Mouse (Mus musculus) left cerebral cortex, adult 8-10 months (tissue): ENCODE measurements around the gene Slc22a3. TPM values are rescaled to one million over a fixed set of nuclear protein-coding genes. Genes with fewer than 3 reads are reported as not detected.

ENCODE experiments used
- DNase-seq, 2 experiments: peaks; one replicate each; pipeline ENCODE4 v3.0.0; 2022; ENCODE audit warnings: low spot score in 2 of 2
- total RNA-seq, 4 experiments: library from RNA; stranded (reverse); gene quantifications; 2 replicates each; pipeline ENCODE4 v1.2.4; 2022

Gene Slc22a3
- total RNA-seq, result 1 to 10 TPM; 2.6 to 3.5 (median 3.1) TPM

- DNase-seq, result no peak
These were observed at the start of gene Slc22a3 for GRCm38 (mm10) chr17:12507654-12508204. Gene Slc22a3 (minus strand): TSS chr17:12507704.

- no peak for DNase-seq
These were observed 27.0 kb upstream of the Slc22a3 start for GRCm38 (mm10) chr17:12534353-12535145.

GRCm38 (mm10) chr17:12532115-12532514, 24.6 kb upstream of the Slc22a3 start:
- no peak for DNase-seq

DNA sequence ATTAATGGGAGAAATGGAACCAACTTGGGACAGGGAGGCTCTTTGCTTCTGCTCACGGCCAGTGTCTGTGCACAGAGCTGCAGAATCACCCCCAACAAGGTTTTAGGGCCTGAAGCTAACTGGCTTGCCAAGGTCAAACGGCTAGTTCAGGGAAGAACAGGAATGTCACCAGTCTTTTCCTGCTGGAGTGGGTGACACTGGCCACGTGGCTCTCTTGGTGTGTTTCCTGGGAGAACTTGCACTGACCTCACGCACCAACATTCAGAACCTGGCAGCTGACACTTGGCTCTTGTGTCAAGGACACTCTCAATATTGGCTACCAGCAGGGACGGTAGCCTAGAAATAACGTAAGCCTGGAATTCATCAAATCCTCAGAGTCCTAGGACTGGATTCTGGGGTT, 22.6 kb upstream of the Slc22a3 start:
- no peak for DNase-seq

- no peak for DNase-seq
These were observed 22.0 kb upstream of the Slc22a3 start for GRCm38 (mm10) chr17:12529384-12529985.

DNA sequence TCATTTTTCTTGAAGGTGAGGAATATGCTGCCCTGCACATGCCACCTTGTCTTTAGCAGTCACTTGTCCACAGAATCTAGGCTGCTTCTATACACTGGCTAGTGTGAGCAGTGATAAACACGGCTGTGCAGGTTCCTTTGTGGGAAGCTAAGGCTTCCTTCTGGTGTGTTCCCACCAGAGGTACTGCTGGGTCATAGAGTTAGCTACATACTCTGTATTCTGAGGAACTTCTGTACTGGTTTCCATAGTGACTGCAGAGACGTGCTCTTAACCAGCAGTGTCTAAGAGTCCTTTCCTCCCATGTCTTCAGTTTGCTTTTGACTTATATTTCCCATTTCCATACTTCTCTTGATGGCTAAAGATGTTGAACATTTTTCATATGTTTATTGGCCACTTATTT, 11.6 kb upstream of the Slc22a3 start:
- DNase-seq, result no peak

- no peak for DNase-seq
These were observed 10.7 kb upstream of the Slc22a3 start for GRCm38 (mm10) chr17:12518194-12518593.

DNA sequence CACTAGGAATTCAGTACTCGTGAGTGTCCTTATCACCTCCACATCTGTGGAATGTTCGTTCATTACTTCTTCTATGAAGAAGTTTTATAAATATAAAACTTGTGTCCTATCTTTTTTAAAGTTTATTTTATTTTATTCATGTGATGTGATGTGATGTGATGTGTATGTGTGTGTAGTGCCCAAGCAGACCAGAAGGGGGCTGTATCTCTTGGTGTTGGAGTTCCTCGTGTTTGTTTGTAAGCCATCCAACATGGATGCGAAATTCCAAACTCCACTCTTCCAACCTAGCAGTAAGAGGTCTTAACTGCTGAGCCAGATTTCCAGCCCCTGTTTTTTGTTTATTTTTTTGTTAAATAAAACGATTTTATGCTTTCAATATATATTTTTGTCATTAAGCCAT, 6.5 kb upstream of the Slc22a3 start:
- DNase-seq, result no peak

DNA sequence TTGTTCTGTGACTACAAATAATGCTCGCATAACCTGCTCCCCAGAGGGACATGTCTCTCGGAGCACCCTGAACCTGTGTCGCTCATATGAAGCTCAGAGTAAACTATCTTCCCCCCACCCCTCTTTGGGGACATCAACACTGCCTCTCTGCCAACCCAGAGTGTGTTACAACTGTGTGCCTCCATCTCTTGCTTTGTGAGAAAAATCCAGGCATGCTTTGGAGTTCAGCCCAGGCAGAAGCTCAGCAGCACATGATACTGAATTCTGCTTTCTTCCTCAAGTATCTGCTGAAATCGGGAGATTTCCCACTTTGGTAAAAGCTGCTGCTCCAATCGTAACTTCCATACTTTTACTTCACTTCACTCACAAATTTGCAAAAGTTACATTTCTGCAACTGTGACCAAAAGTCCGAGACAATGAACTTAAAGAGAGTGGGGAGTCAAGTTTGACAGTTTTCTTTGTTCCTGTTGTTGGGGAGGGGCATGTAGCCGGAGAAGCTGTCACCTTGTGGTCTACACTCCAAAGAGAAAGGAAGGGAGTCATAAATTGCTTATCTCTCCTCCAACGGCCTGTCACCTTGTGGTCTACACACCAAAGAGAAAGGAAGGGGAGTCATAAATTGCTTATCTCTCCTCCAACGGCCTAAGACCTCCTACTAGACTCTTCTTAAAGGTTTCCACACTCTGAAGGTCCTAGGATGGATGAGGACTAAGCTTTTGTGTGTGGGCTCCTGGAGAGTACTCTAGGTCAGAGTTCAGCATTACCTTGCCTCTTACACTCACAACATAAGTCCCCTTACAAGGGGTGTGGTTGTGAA, 5.8 kb upstream of the Slc22a3 start:
- DNase-seq, result no peak

GRCm38 (mm10) chr17:12511193-12511592, 3.7 kb upstream of the Slc22a3 start:
- DNase-seq, result no peak

GRCm38 (mm10) chr17:12508376-12508775, 872 bp upstream of the Slc22a3 start:
- no peak for DNase-seq

DNA sequence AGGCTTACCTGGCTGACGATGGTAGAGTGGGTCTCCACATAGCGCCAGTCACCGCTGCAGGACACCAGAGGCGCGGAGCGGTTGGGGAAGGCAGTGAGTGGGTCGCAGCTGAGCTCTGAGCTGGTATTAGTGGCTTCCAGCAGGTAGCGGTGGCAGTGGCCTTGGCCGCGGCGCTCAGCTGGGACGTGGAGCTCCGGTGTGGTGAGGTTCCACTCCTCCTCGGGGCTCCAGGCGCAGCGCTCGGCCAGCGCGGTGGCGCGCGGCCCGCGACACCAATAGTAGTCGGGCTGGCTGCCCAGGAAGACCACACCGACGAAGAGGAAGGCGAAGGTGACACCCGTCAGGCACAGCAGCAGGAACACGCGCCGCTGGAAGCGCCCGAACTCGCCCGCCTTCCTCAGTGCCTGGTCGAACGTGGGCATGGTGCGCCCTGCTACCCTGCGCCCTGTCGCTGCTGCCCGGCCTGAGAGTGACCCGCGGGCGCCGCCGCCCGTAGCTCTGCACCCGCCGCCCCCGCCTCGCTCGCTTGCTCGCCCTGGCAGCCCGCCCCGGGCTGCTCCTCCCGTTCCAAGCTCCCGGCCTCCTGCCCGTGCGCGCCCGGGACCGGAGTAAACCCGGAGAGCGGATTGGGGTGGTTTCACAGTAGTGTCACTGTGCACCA, 471 bp downstream of the Slc22a3 start:
- peak in 1 of 2 experiments; percentile 12 for DNase-seq

- no peak for DNase-seq
These were observed 1.8 kb downstream of the Slc22a3 start for GRCm38 (mm10) chr17:12505708-12506107.

GRCm38 (mm10) chr17:12499426-12499825, 8.1 kb downstream of the Slc22a3 start:
- no peak for DNase-seq

GRCm38 (mm10) chr17:12495558-12495957, 11.9 kb downstream of the Slc22a3 start:
- no peak for DNase-seq

- no peak for DNase-seq
These were observed 15.9 kb downstream of the Slc22a3 start for GRCm38 (mm10) chr17:12491591-12491990.

DNA sequence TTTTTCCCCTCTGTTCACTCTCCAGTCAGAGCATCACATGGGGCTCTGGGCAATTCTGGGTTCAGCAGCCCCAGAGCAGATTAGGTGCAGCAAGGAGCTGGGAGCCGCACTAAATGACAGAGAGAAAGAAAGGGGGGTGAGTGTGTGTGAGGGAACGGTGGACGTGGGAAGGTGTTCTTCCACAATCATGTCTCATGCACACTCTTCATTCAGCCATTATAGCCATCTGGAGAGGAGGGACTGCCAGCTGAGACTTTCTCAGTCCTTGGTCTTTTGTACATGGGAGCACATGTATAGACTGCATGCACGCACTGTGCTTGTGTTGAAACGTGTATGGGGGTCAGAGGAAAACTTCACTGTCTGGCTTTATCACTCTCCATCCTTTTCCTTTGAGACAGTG, 17.6 kb downstream of the Slc22a3 start:
- DNase-seq, result no peak

DNA sequence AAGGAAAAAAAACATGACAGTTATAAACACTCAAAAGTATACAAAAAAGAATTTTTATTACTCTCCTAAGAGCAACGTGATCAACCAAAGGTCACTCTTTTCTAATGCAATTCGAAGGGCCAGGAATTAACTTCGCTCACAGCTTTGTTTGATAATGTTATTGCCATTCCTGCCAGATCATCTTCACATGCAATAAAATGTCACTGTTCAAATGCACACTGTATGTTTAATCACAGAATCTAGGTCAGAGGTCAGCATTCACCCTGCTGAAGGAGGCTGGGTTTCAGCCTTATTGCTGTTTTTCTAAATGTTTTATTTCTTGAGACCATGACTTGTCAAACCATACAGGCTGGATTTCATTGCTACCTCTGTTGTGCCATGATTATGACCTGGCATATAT, 21.8 kb downstream of the Slc22a3 start:
- DNase-seq, result no peak

GRCm38 (mm10) chr17:12479416-12479815, 28.1 kb downstream of the Slc22a3 start:
- no peak for DNase-seq

GRCm38 (mm10) chr17:12474509-12475083, 32.9 kb downstream of the Slc22a3 start:
- no peak for DNase-seq

DNA sequence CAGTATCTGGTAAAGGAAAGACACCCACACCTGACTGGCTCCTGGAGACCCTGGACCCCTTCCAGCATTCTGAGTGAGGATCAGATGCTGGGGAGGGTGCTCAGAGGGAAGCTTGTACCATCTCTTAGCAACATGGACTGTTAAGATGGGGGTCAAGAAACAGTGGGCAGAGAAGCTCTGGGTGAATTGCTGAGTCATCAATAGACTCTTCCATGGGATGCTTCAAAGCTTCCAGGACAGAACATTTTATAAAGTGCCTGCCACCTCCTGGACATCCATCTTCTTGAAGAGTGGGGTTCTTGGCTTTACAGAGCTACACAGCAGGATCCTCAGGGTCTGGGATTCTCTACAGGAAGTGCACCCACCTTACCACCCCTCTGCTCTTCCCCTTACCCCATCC, 35.0 kb downstream of the Slc22a3 start:
- DNase-seq, result no peak
